Mouse (Mus musculus) ES-Bruce4 (cell line): ENCODE measurements around the gene C1qtnf6. TPM values are rescaled to one million over a fixed set of nuclear protein-coding genes. Genes with fewer than 3 reads are reported as not detected.

Source experiments
- H3K27ac ChIP-seq: 2 replicates; pipeline ENCODE4 v1.5.1; 2012; ENCODE audit warnings: low read length, inconsistent platforms; ENCODE audit not compliant: insufficient read depth
- H3K27me3 ChIP-seq: 2 replicates; pipeline ENCODE4 v1.6.1; 2012; ENCODE audit warnings: mild to moderate bottlenecking, low read length, inconsistent platforms; ENCODE audit not compliant: control insufficient read depth, poor library complexity, insufficient read depth, severe bottlenecking
- H3K36me3 ChIP-seq: 2 replicates; pipeline ENCODE4 v1.6.1; 2012; ENCODE audit warnings: inconsistent platforms, mild to moderate bottlenecking, low read length, moderate library complexity; ENCODE audit not compliant: control insufficient read depth, poor library complexity, insufficient read depth, severe bottlenecking
- H3K4me1 ChIP-seq: one replicate; pipeline ENCODE4 v1.8.1; 2011; ENCODE audit warnings: low read length; ENCODE audit not compliant: control insufficient read depth, insufficient read depth
- H3K4me3 ChIP-seq: 2 replicates; pipeline ENCODE4 v1.5.1; 2011; ENCODE audit warnings: low read depth, mild to moderate bottlenecking, low read length
- H3K9ac ChIP-seq: 2 replicates; pipeline ENCODE4 v1.6.1; 2012; ENCODE audit warnings: low read depth, mild to moderate bottlenecking, inconsistent platforms; ENCODE audit not compliant: poor library complexity, severe bottlenecking
- H3K9me3 ChIP-seq: replicated peaks from 2 replicates; pipeline ENCODE4 v1.6.1; 2012; ENCODE audit warnings: mild to moderate bottlenecking, low read length, inconsistent platforms; ENCODE audit not compliant: control insufficient read depth, poor library complexity, insufficient read depth, severe bottlenecking
- CTCF ChIP-seq: IDR thresholded peaks from one replicate; pipeline ENCODE4 v1.8.1; 2011; ENCODE audit warnings: low read depth, low read length
- EP300 ChIP-seq: IDR thresholded peaks from 2 replicates; pipeline ENCODE4 v1.6.1; 2011; ENCODE audit warnings: low read depth, low read length; ENCODE audit not compliant: insufficient read depth
- POLR2A ChIP-seq: IDR thresholded peaks from one replicate; pipeline ENCODE4 v1.8.1; 2011; ENCODE audit warnings: low read length; ENCODE audit not compliant: insufficient read depth
- polyA plus RNA-seq: library from polyadenylated mRNA; stranded (reverse); fragments of >200 nt; gene quantifications from 2 replicates; pipeline ENCODE4 v1.2.4, GENCODE M21; 2011; ENCODE audit warnings: low read depth; ENCODE audit not compliant: missing spikeins, insufficient read depth, insufficient read length

The C1qtnf6 gene
- polyA plus RNA-seq, 1 experiment = 5.1 TPM

DNA sequence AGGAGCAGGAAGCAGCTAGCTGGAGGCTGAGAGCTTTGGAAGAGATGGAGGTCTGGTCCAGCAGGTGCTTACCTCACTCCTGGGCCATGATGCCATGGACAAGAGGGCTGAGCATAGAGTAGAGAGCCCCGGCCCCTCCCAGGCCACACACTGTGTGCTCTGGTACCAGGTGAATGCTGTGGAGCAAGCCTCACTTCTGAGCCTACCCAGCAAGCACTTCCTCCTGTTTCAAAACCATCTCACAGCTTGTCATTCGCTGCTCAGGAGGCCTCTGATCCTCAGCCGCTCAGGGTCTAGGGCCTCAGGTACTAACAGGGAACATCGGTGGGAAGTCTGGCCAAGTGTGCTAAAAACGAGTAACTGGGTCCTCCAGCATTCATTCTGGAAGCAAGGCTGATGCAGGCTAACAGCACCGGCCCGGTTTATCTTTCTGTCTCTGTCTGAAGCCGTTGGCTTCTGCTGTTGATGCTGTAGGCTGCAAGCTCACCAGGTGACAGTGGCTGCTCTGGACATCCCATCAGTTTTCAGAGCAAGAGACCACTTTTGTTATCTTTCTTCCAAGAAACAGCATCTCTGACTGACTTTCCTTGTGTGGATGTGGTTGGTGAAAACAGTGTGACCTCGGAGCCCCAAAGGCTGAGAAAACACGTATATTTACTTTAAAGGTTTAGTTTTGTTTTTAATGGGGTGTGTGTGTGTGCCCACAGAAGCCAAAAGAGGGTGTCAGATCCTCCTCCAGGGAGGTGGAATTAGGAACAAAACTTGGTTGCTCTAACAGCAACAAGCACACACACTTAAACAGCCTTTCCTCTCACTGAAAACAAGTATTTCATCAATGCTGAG, 26.7 kb upstream of the C1qtnf6 start:
- TF ChIP-seq EP300 = no peak
- TF ChIP-seq POLR2A = no peak
- no peak for TF ChIP-seq CTCF
- H3K27ac ChIP-seq = no peak overlapping the region
- no peaks in the 10 kb centered on the region for H3K4me1 ChIP-seq
- no peaks in the 10 kb centered on the region for H3K36me3 ChIP-seq
- no peak overlapping the region for H3K4me3 ChIP-seq
- no peak overlapping the region for H3K9ac ChIP-seq
- no peaks in the 10 kb centered on the region for H3K27me3 ChIP-seq
- peaks cover 6% of the 10 kb centered on the region; the same call in 1 of the 2 replicates for H3K9me3 ChIP-seq

DNA sequence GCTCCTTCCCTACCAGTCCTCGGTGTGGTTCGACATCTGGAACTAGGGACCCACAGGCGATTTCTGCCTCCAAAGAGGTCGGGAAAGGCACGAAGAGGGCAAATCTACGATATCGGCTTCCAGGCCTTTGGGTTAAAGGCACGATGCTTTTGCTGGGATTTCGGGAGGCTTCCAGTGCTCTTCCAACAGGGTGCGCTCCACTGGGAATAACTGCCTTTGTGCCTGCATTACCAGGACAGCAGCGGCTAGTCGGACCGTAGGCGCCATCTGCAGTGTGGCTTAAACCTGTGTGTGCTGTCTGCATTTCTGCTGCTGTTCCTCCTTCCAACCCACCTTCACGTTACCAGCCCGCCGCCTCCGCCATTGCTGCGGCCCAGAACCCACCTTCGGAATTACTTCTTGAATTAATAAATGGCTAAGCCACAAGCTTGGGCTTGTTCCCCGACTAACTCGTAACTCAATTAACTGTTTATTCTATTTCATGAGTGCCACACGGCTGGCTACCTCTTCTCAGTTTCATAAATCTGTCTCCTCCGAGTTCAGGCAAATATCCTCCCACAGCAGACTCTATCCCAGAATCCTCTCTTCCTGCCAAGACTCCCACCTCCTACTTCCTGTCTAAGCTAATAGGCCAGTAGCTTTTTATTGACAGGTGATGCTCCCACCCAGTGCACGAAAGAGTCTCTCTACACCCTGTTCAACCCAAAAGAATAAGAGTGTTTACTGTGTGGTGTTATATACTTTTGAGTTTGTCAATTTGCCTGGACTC, 23.5 kb upstream of the C1qtnf6 start:
- TF ChIP-seq EP300 (no peak), POLR2A (peak; percentile 54), CTCF (peak; percentile 69)
- Histone ChIP-seq H3K9me3 (peaks cover 10% of the 10 kb centered on the region; the same call in 1 of the 2 replicates), H3K9ac (peak overlapping the region; percentile 51), H3K36me3 (no peaks in the 10 kb centered on the region), H3K27ac (peak overlapping the region; percentile 27; the same call in 1 of the 2 replicates), H3K4me3 (peak overlapping the region; percentile 97), H3K27me3 (no peaks in the 10 kb centered on the region), H3K4me1 (no peaks in the 10 kb centered on the region)

DNA sequence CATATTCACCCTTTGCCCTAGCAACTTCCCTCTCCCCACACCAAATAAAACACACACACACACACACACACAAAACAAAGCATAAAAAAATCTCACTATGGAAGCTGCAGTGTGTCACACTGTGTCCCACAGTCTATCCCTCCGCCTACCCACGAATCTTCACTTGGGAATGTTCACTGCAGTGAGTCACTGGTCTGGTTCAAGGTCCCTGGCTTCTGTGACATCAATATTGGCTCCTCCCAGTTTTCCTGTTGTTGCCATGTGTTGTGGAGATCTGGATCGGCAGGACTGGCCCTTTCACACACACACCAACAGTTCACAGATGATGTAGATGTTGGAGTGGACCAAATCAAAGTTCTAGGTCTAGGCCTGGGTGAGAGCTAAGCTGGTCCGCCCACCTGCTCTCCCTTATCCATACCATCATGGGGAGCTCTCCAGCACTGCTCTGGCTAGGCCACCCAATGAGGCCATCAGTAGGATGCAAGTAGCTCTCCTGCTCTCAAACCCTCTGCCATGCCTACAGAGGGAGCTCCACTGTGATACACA, 18.0 kb upstream of the C1qtnf6 start:
- peaks cover 10% of the 10 kb centered on the region; the same call in 1 of the 2 replicates for H3K9me3 ChIP-seq
- no peak for TF ChIP-seq EP300
- TF ChIP-seq CTCF = no peak
- no peak for TF ChIP-seq POLR2A
- H3K27ac ChIP-seq = no peak overlapping the region
- H3K4me1 ChIP-seq = peaks cover 5% of the 10 kb centered on the region
- H3K9ac ChIP-seq = no peak overlapping the region
- H3K27me3 ChIP-seq = no peaks in the 10 kb centered on the region
- no peaks in the 10 kb centered on the region for H3K36me3 ChIP-seq
- no peak overlapping the region for H3K4me3 ChIP-seq

DNA sequence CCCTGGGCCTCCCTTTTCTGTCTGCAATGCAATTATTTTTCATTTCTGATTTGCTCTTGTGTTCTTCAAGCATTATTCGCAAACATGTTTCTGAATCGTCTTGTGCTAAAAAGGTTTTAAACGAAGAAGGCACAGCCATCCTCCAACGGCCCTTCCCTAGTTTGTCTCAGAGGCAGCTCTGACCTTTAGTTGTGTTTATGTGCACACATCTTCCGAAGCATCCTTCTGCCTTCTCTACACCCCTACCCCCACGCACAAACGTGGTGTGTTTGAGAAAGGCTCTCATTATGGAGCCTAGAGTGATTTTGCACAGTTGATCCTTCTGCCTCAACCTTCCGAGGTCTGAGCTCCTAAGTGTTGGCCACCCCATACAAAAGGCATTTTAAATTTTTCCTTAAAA, 17.5 kb upstream of the C1qtnf6 start:
- Histone ChIP-seq H3K4me3 (no peak overlapping the region), H3K9me3 (peaks cover 10% of the 10 kb centered on the region; the same call in 1 of the 2 replicates), H3K9ac (no peak overlapping the region), H3K27ac (peak overlapping the region; percentile 43; the same call in 1 of the 2 replicates), H3K27me3 (no peaks in the 10 kb centered on the region), H3K36me3 (no peaks in the 10 kb centered on the region), H3K4me1 (peaks cover 5% of the 10 kb centered on the region)
- TF ChIP-seq POLR2A = no peak
- TF ChIP-seq EP300 = no peak
- TF ChIP-seq CTCF = no peak

DNA sequence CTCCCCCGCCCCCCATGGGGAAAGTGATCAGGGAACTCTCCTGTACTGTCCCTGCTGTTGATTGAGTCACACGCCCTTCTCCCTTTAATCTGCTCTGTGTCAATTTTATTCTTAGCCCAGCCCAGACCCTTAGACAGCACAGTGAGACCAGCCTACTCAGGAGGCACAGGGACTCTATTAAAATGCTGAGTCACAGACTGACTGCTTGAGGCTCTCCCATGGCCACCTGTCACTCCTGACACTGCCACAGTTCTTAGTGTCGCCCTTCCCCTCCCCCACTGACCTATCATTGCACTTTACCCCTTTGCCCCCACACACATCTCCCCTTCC, 17.1 kb upstream of the C1qtnf6 start:
- peaks cover 5% of the 10 kb centered on the region for H3K4me1 ChIP-seq
- H3K27ac ChIP-seq = peak overlapping the region; percentile 59

More for the DNA sequence above, 17.1 kb upstream of the C1qtnf6 start:
- TF ChIP-seq POLR2A = no peak
- TF ChIP-seq CTCF = no peak
- peak; percentile 94 for TF ChIP-seq EP300
- Histone ChIP-seq H3K9ac (no peak overlapping the region), H3K27me3 (no peaks in the 10 kb centered on the region), H3K36me3 (no peaks in the 10 kb centered on the region), H3K4me3 (no peak overlapping the region), H3K9me3 (peaks cover 8% of the 10 kb centered on the region; the same call in 1 of the 2 replicates)
